Mouse (Mus musculus) T-helper 17 cell (primary cell): ENCODE measurements at regions not wholly inside any gene's neighbourhood (a gene's known extent, or its start where the extent isn't known, plus 50 kb on each side); places are given as distances from the start of the nearest gene placed in this dataset.

ENCODE experiments used
- in situ Hi-C, 2 experiments: fragments of 300-600 bp; cut with MboI, MseI; formaldehyde crosslinking; loops; 1 replicate in 1 of 2; 2 replicates in 1 of 2; pipeline ENCODE4 v1.15.1; 2025; ENCODE audit warnings: high pct_unique_total_duplicates in 2 of 2

DNA sequence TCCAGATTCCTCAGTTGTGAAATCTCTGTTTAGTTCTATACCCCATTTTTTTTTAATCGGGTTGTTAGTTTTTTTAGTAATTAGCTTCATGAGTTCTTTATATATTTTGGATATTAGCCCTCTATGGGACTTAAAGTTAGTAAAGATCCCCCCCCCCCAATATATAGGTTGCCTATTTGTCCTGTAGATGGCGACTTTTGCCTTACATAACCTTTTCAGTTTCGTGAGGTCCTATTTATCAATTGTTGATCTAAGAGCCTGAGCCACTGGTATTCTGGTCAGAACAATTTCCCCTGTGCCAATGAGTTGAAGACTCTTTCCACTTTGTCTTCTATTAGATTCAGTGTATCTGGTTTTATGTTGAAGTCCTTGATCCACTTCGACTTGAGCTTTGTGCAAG is 80.0 kb upstream of the Hpgds start:
- in situ Hi-C loops, result no loop called here

DNA sequence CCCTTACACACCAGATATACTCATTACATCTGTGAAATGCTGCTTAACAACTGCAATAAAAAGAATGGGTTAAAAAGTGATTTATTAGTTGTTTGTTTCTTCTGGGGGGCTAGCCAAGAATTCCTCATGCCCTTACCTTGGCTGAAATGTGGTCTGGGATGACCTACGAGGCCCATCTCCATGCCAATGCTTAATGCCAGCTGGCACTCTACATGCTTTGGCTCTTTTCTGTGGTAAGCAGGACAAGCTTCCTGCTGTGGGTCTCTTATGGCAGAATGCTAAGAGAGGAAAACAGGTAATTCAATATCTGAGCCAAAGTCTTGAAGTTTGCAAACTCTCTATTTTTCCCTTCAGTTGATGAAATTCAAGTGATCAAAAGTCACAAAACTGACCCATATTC is 117.9 kb upstream of the Hpgds start:
- in situ Hi-C loops, result loop anchor here in 1 of 2 experiments (10.0 kb wide), 1 partner anchor 1082 kb away; no protein-coding TSS in a partner anchor

DNA sequence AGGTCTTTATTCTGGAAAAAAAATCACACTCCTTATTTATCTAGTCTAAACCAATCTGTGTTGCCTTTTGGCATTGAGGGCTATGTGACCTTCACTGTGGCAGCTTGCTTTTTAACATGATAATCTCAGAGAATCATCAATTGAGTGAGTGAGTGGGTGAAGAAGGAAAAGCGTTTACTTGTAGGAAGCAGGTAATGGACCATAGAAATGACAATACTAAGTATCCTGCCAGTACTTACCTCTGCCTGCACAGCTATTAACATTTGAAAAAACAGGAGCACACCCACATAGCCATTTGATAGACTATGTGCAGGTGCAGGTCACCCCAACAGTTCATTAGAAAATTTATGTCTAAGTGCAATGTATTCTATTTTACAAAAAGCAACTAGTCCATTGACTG is 110.2 kb upstream of the C130060K24Rik start:
- in situ Hi-C loops, result no loop called here

DNA sequence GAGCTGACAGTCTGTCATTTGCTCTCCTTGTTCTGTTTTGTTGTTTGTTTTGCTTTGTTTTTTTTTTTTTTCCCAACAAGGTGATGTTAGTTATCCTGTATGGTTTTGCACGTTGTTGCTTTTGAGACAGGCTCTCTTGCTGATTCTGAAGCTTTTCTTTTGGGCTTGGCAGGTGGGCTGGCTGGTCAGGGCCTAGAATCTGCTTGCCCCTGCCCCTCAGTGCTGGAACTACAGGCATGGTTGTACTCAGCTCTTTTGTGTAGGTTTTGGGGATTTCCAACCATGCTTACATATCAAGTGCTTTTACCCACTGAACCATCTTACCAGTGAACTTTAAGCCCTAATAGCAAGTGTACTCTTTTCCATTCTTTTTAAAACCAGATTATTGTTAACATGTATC is 70.7 kb upstream of the C130060K24Rik start:
- in situ Hi-C loops, result no loop called here

DNA sequence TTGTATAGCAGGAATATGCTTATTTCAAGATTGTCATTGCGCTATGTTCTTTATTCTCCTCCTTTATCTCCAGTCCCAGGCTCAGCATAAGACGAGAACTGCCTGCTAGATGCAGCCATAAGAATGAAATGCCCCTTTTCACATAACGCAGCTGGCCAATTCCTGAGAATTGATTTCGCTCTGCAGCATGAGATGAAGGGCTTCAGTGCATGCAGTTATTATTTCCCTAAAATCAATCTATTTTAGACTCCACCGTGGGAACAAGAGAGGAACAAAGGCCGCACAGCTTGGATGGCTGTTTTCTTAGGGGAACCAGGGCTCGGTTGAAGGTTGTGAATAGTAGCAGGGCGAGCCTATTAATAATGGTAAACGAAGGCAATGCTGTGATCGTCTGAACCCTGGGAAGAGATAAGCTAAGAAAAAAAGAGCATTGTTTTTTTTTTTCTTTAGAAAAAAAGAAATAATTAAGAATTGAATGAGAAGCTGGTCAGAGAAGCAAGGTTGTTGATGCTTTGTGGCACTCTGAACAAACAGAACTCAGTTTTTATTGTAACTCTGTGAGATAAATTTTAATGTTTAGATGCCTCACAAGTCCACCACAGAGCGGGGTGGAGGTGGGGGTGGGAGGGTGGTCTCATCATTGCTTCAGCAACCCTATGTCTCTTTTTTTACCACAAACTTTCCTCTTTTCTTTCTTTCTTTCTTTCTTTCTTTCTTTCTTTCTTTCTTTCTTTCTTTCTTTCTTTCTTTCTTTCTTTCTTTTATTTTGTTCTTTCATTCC is 69.9 kb upstream of the C130060K24Rik start:
- in situ Hi-C loops, result no loop called here

DNA sequence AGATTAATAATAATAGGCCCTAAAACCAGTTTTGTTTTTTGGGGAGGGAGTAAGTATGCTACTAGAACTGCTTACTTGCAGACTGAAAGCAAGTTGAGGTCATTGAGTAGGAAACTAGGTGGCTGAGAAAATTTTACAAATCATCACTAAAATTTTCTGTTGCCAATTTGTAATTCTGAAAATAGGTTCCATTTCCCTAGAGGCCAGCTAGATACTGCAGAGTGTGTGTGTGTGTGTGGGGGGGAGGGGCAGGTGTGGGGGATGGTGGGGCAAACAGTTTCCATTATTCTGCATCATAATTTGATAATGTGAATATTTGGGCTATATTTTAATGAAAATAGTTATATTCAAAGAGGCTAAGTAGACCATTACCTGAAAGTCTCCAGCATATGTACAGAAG is 69.1 kb upstream of the C130060K24Rik start:
- in situ Hi-C loops, result no loop called here
